Mouse (Mus musculus): ENCODE results near the gene Tcf19. TPM values are rescaled to one million over a fixed set of nuclear protein-coding genes. Genes with fewer than 3 reads are reported as not detected.
"Not testable (repeated sequence)": the region's sequence is repeated elsewhere in the genome, so short reads cannot be mapped to it uniquely, and the experiment has no call there.

The Tcf19 gene
- total RNA-seq, 2 experiments from 2014 or later, result 4.7 to 7.2 TPM

GRCm38 (mm10) chr17:35515911-35516640, 548 bp downstream of the Tcf19 start:
- no peak for TF ChIP-seq CTCF (conservative IDR thresholded peaks at IDR 0.05)
- no peak for DNase-seq (ENCODE audit: low spot score in 2 of 2)
- Histone ChIP-seq H3K4me3 (peak overlapping the region; percentile 71), H3K27ac (no peak overlapping the region)

- no peak for TF ChIP-seq CTCF (conservative IDR thresholded peaks at IDR 0.05)
- H3K4me3 ChIP-seq, result no peak overlapping the region
- no peak overlapping the region for H3K27ac ChIP-seq
- no peak for DNase-seq (ENCODE audit: low spot score in 2 of 2)
Observed at GRCm38 (mm10) chr17:35514756-35515155, 1.9 kb downstream of the Tcf19 start.

- H3K27ac ChIP-seq, result no peak overlapping the region
- peak; percentile 80 for TF ChIP-seq CTCF (conservative IDR thresholded peaks at IDR 0.05)
- DNase-seq (ENCODE audit: low spot score in 2 of 2), result peak in 1 of 2 experiments; percentile 67
- no peak overlapping the region for H3K4me3 ChIP-seq
Observed at GRCm38 (mm10) chr17:35513886-35514285, 2.7 kb downstream of the Tcf19 start.

- peak; percentile 71 for TF ChIP-seq CTCF (conservative IDR thresholded peaks at IDR 0.05)
- no peak for DNase-seq (ENCODE audit: low spot score in 2 of 2)
- H3K4me3 ChIP-seq, result no peak overlapping the region
- H3K27ac ChIP-seq, result no peak overlapping the region
Observed at GRCm38 (mm10) chr17:35512916-35513626, 3.6 kb downstream of the Tcf19 start.

- no peak for DNase-seq (ENCODE audit: low spot score in 2 of 2)
- H3K27ac ChIP-seq, result no peak overlapping the region
- no peak overlapping the region for H3K4me3 ChIP-seq
- TF ChIP-seq CTCF (conservative IDR thresholded peaks at IDR 0.05), result peak; percentile 36; the same call in 1 of the 2 replicates
Observed at GRCm38 (mm10) chr17:35509284-35509683, 7.3 kb downstream of the Tcf19 start.

GRCm38 (mm10) chr17:35508279-35508678, 8.3 kb downstream of the Tcf19 start:
- DNase-seq (ENCODE audit: low spot score in 2 of 2); H3K4me3 ChIP-seq; H3K27ac ChIP-seq: not testable (repeated sequence)
- TF ChIP-seq CTCF (conservative IDR thresholded peaks at IDR 0.05), result peak; percentile 45

GRCm38 (mm10) chr17:35507556-35508260, 8.9 kb downstream of the Tcf19 start:
- Histone ChIP-seq H3K4me3 (no peak overlapping the region), H3K27ac (no peak overlapping the region)
- DNase-seq (ENCODE audit: low spot score in 2 of 2), result no peak
- TF ChIP-seq CTCF (conservative IDR thresholded peaks at IDR 0.05), result no peak

- TF ChIP-seq CTCF (conservative IDR thresholded peaks at IDR 0.05), result no peak
- H3K27ac ChIP-seq, result no peak overlapping the region
Observed at GRCm38 (mm10) chr17:35506881-35507280, 9.7 kb downstream of the Tcf19 start.

GRCm38 (mm10) chr17:35505776-35506175, 10.8 kb downstream of the Tcf19 start, which contains the start of gene Pou5f1:
Pou5f1 (plus strand) TSS chr17:35506018.
- Histone ChIP-seq H3K4me3 (no peak within 1 kb of the TSS), H3K27ac (no peak within 1 kb of the TSS)
- DNase-seq (ENCODE audit: low spot score in 2 of 2), result no peak
- no peak for TF ChIP-seq CTCF (conservative IDR thresholded peaks at IDR 0.05)

More at GRCm38 (mm10) chr17:35506881-35507280, 9.7 kb downstream of the Tcf19 start:
- H3K4me3 ChIP-seq, result no peak overlapping the region
- no peak for DNase-seq (ENCODE audit: low spot score in 2 of 2)

GRCm38 (mm10) chr17:35504628-35505481, 11.8 kb downstream of the Tcf19 start:
- TF ChIP-seq CTCF (conservative IDR thresholded peaks at IDR 0.05), result no peak
- no peak for DNase-seq (ENCODE audit: low spot score in 2 of 2)
- H3K4me3 ChIP-seq, result no peak overlapping the region

GRCm38 (mm10) chr17:35503849-35504248, 12.8 kb downstream of the Tcf19 start:
- no peak for DNase-seq (ENCODE audit: low spot score in 2 of 2)
- TF ChIP-seq CTCF (conservative IDR thresholded peaks at IDR 0.05), result no peak
- no peak overlapping the region for H3K27ac ChIP-seq
- no peak overlapping the region for H3K4me3 ChIP-seq

More at GRCm38 (mm10) chr17:35504628-35505481, 11.8 kb downstream of the Tcf19 start:
- H3K27ac ChIP-seq, result no peak overlapping the region

GRCm38 (mm10) chr17:35502762-35503161, 13.9 kb downstream of the Tcf19 start:
- H3K27ac ChIP-seq, result no peak overlapping the region
- no peak for TF ChIP-seq CTCF (conservative IDR thresholded peaks at IDR 0.05)

More at GRCm38 (mm10) chr17:35502762-35503161, 13.9 kb downstream of the Tcf19 start:
- DNase-seq (ENCODE audit: low spot score in 2 of 2), result no peak
- no peak overlapping the region for H3K4me3 ChIP-seq

All from layer of hippocampus, adult 2 months (tissue).